Mouse (Mus musculus): ENCODE measurements around the gene Clec3a. TPM values are rescaled to one million over a fixed set of nuclear protein-coding genes. Genes with fewer than 3 reads are reported as not detected.
A peak's percentile ranks its signal among the peaks of the same experiment; 100 is the strongest.

Gene Clec3a
- polyA plus RNA-seq, 1 experiment from 2014 or later: not detected

GRCm38 (mm10) chr8:114446884-114447283 is 29.0 kb downstream of the Clec3a start:
- DNase-seq (ENCODE audit: low spot score): no peak
- Histone ChIP-seq H3K9ac (ENCODE audit: low read depth, low read length) (no peak overlapping the region), H3K9me3 (ENCODE audit: control insufficient read depth, low read length) (no peaks in the 10 kb centered on the region), H3K36me3 (ENCODE audit: control insufficient read depth, insufficient read depth, low read length) (no peaks in the 10 kb centered on the region), H3K4me3 (ENCODE audit: low read depth, low read length) (no peak overlapping the region), H3K4me1 (replicated peaks; ENCODE audit: control insufficient read depth, insufficient read depth, low read length) (no peaks in the 10 kb centered on the region), H3K27me3 (ENCODE audit: control insufficient read depth, insufficient read depth, low read length) (no peaks in the 10 kb centered on the region), H3K4me2 (replicated peaks; ENCODE audit: low read depth, low read length) (no peak overlapping the region), H3K27ac (ENCODE audit: low read depth, low read length) (no peak overlapping the region)
- no peak for ATAC-seq (ENCODE audit: low FRiP score)
- 84% methylated on average over 7 of the region's 7 CpGs for WGBS

GRCm38 (mm10) chr8:114452278-114452677 is 34.4 kb downstream of the Clec3a start:
- DNase-seq (ENCODE audit: low spot score): no peak
- Histone ChIP-seq H3K4me3 (ENCODE audit: low read depth, low read length) (no peak overlapping the region), H3K27me3 (ENCODE audit: control insufficient read depth, insufficient read depth, low read length) (no peaks in the 10 kb centered on the region), H3K36me3 (ENCODE audit: control insufficient read depth, insufficient read depth, low read length) (no peaks in the 10 kb centered on the region), H3K27ac (ENCODE audit: low read depth, low read length) (no peak overlapping the region), H3K4me1 (replicated peaks; ENCODE audit: control insufficient read depth, insufficient read depth, low read length) (no peaks in the 10 kb centered on the region), H3K9ac (ENCODE audit: low read depth, low read length) (no peak overlapping the region), H3K9me3 (ENCODE audit: control insufficient read depth, low read length) (no peaks in the 10 kb centered on the region), H3K4me2 (replicated peaks; ENCODE audit: low read depth, low read length) (no peak overlapping the region)
- peak; percentile 40; the same call in 1 of the 2 replicates for ATAC-seq (ENCODE audit: low FRiP score)
- 91% methylated on average over 8 of the region's 8 CpGs for WGBS

- Histone ChIP-seq H3K9me3 (ENCODE audit: control insufficient read depth, low read length) (no peaks in the 10 kb centered on the region), H3K4me3 (ENCODE audit: low read depth, low read length) (no peak overlapping the region), H3K4me1 (replicated peaks; ENCODE audit: control insufficient read depth, insufficient read depth, low read length) (no peaks in the 10 kb centered on the region), H3K9ac (ENCODE audit: low read depth, low read length) (no peak overlapping the region), H3K27me3 (ENCODE audit: control insufficient read depth, insufficient read depth, low read length) (no peaks in the 10 kb centered on the region), H3K4me2 (replicated peaks; ENCODE audit: low read depth, low read length) (no peak overlapping the region), H3K36me3 (ENCODE audit: control insufficient read depth, insufficient read depth, low read length) (no peaks in the 10 kb centered on the region), H3K27ac (ENCODE audit: low read depth, low read length) (no peak overlapping the region; the same call in 1 of the 2 replicates)
- peak; percentile 89 for DNase-seq (ENCODE audit: low spot score)
- 7% methylated on average over 9 of the region's 9 CpGs for WGBS
- ATAC-seq (ENCODE audit: low FRiP score): peak; percentile 68
Measured at GRCm38 (mm10) chr8:114452781-114453221, 34.9 kb downstream of the Clec3a start.

GRCm38 (mm10) chr8:114455302-114455701 is 37.4 kb downstream of the Clec3a start:
- 92% methylated on average over 8 of the region's 8 CpGs for WGBS
- no peaks in the 10 kb centered on the region for H3K9me3 ChIP-seq (ENCODE audit: control insufficient read depth, low read length)
- no peak for DNase-seq (ENCODE audit: low spot score)

GRCm38 (mm10) chr8:114455953-114456352 is 38.1 kb downstream of the Clec3a start:
- Histone ChIP-seq H3K9ac (ENCODE audit: low read depth, low read length) (no peak overlapping the region), H3K9me3 (ENCODE audit: control insufficient read depth, low read length) (no peaks in the 10 kb centered on the region), H3K27me3 (ENCODE audit: control insufficient read depth, insufficient read depth, low read length) (no peaks in the 10 kb centered on the region), H3K27ac (ENCODE audit: low read depth, low read length) (no peak overlapping the region), H3K4me1 (replicated peaks; ENCODE audit: control insufficient read depth, insufficient read depth, low read length) (no peaks in the 10 kb centered on the region), H3K4me2 (replicated peaks; ENCODE audit: low read depth, low read length) (no peak overlapping the region), H3K4me3 (ENCODE audit: low read depth, low read length) (no peak overlapping the region), H3K36me3 (ENCODE audit: control insufficient read depth, insufficient read depth, low read length) (no peaks in the 10 kb centered on the region)
- ATAC-seq (ENCODE audit: low FRiP score): no peak
- WGBS: 73% methylated on average over 15 of the region's 15 CpGs
- DNase-seq (ENCODE audit: low spot score): no peak

More at GRCm38 (mm10) chr8:114455302-114455701, 37.4 kb downstream of the Clec3a start:
- Histone ChIP-seq H3K9ac (ENCODE audit: low read depth, low read length) (no peak overlapping the region), H3K36me3 (ENCODE audit: control insufficient read depth, insufficient read depth, low read length) (no peaks in the 10 kb centered on the region), H3K4me1 (replicated peaks; ENCODE audit: control insufficient read depth, insufficient read depth, low read length) (no peaks in the 10 kb centered on the region), H3K27ac (ENCODE audit: low read depth, low read length) (no peak overlapping the region), H3K4me2 (replicated peaks; ENCODE audit: low read depth, low read length) (no peak overlapping the region), H3K27me3 (ENCODE audit: control insufficient read depth, insufficient read depth, low read length) (no peaks in the 10 kb centered on the region), H3K4me3 (ENCODE audit: low read depth, low read length) (no peak overlapping the region)
- no peak for ATAC-seq (ENCODE audit: low FRiP score)

- 83% methylated on average over 25 of the region's 25 CpGs for WGBS
- H3K4me3 ChIP-seq (ENCODE audit: low read depth, low read length): no peak overlapping the region
Measured at GRCm38 (mm10) chr8:114458113-114458784, 40.4 kb downstream of the Clec3a start.

GRCm38 (mm10) chr8:114460600-114460999 is 42.7 kb downstream of the Clec3a start:
- no peak for ATAC-seq (ENCODE audit: low FRiP score)
- H3K4me3 ChIP-seq (ENCODE audit: low read depth, low read length): no peak overlapping the region
- H3K9me3 ChIP-seq (ENCODE audit: control insufficient read depth, low read length): no peaks in the 10 kb centered on the region

More at GRCm38 (mm10) chr8:114458113-114458784, 40.4 kb downstream of the Clec3a start:
- Histone ChIP-seq H3K27ac (ENCODE audit: low read depth, low read length) (no peak overlapping the region), H3K4me2 (replicated peaks; ENCODE audit: low read depth, low read length) (no peak overlapping the region), H3K27me3 (ENCODE audit: control insufficient read depth, insufficient read depth, low read length) (no peaks in the 10 kb centered on the region), H3K36me3 (ENCODE audit: control insufficient read depth, insufficient read depth, low read length) (no peaks in the 10 kb centered on the region), H3K4me1 (replicated peaks; ENCODE audit: control insufficient read depth, insufficient read depth, low read length) (no peaks in the 10 kb centered on the region), H3K9me3 (ENCODE audit: control insufficient read depth, low read length) (no peaks in the 10 kb centered on the region), H3K9ac (ENCODE audit: low read depth, low read length) (no peak overlapping the region)
- DNase-seq (ENCODE audit: low spot score): no peak
- ATAC-seq (ENCODE audit: low FRiP score): no peak

GRCm38 (mm10) chr8:114462591-114462990 is 44.7 kb downstream of the Clec3a start:
- no peak for ATAC-seq (ENCODE audit: low FRiP score)
- Histone ChIP-seq H3K9ac (ENCODE audit: low read depth, low read length) (no peak overlapping the region), H3K9me3 (ENCODE audit: control insufficient read depth, low read length) (no peaks in the 10 kb centered on the region), H3K27me3 (ENCODE audit: control insufficient read depth, insufficient read depth, low read length) (no peaks in the 10 kb centered on the region), H3K4me1 (replicated peaks; ENCODE audit: control insufficient read depth, insufficient read depth, low read length) (no peaks in the 10 kb centered on the region), H3K27ac (ENCODE audit: low read depth, low read length) (no peak overlapping the region), H3K4me2 (replicated peaks; ENCODE audit: low read depth, low read length) (no peak overlapping the region), H3K36me3 (ENCODE audit: control insufficient read depth, insufficient read depth, low read length) (no peaks in the 10 kb centered on the region), H3K4me3 (ENCODE audit: low read depth, low read length) (no peak overlapping the region)
- DNase-seq (ENCODE audit: low spot score): no peak
- WGBS: 90% methylated on average over 11 of the region's 11 CpGs

More at GRCm38 (mm10) chr8:114460600-114460999, 42.7 kb downstream of the Clec3a start:
- Histone ChIP-seq H3K4me2 (replicated peaks; ENCODE audit: low read depth, low read length) (no peak overlapping the region), H3K27ac (ENCODE audit: low read depth, low read length) (no peak overlapping the region), H3K27me3 (ENCODE audit: control insufficient read depth, insufficient read depth, low read length) (no peaks in the 10 kb centered on the region), H3K4me1 (replicated peaks; ENCODE audit: control insufficient read depth, insufficient read depth, low read length) (no peaks in the 10 kb centered on the region), H3K36me3 (ENCODE audit: control insufficient read depth, insufficient read depth, low read length) (no peaks in the 10 kb centered on the region), H3K9ac (ENCODE audit: low read depth, low read length) (no peak overlapping the region)
- DNase-seq (ENCODE audit: low spot score): no peak
- 72% methylated on average over 5 of the region's 5 CpGs for WGBS

GRCm38 (mm10) chr8:114463305-114463704 is 45.4 kb downstream of the Clec3a start:
- Histone ChIP-seq H3K27ac (ENCODE audit: low read depth, low read length) (no peak overlapping the region), H3K9me3 (ENCODE audit: control insufficient read depth, low read length) (no peaks in the 10 kb centered on the region), H3K4me3 (ENCODE audit: low read depth, low read length) (no peak overlapping the region), H3K36me3 (ENCODE audit: control insufficient read depth, insufficient read depth, low read length) (no peaks in the 10 kb centered on the region), H3K27me3 (ENCODE audit: control insufficient read depth, insufficient read depth, low read length) (no peaks in the 10 kb centered on the region), H3K4me1 (replicated peaks; ENCODE audit: control insufficient read depth, insufficient read depth, low read length) (no peaks in the 10 kb centered on the region), H3K9ac (ENCODE audit: low read depth, low read length) (no peak overlapping the region), H3K4me2 (replicated peaks; ENCODE audit: low read depth, low read length) (no peak overlapping the region)
- ATAC-seq (ENCODE audit: low FRiP score): no peak
- no peak for DNase-seq (ENCODE audit: low spot score)
- WGBS: 70% methylated on average over 10 of the region's 10 CpGs
